Mouse (Mus musculus) cerebellum, adult 11-12 months (tissue): Measurements from ENCODE around the gene Gm9844.
A peak's percentile ranks its signal among the peaks of the same experiment; 100 is the strongest.
"Not testable (repeated sequence)": the region's sequence is repeated elsewhere in the genome, so short reads cannot be mapped to it uniquely, and the experiment has no call there.

Experiments
- DNase-seq: peaks from one replicate; pipeline ENCODE4 v3.0.0; 2022

Gm9844 gene

DNA sequence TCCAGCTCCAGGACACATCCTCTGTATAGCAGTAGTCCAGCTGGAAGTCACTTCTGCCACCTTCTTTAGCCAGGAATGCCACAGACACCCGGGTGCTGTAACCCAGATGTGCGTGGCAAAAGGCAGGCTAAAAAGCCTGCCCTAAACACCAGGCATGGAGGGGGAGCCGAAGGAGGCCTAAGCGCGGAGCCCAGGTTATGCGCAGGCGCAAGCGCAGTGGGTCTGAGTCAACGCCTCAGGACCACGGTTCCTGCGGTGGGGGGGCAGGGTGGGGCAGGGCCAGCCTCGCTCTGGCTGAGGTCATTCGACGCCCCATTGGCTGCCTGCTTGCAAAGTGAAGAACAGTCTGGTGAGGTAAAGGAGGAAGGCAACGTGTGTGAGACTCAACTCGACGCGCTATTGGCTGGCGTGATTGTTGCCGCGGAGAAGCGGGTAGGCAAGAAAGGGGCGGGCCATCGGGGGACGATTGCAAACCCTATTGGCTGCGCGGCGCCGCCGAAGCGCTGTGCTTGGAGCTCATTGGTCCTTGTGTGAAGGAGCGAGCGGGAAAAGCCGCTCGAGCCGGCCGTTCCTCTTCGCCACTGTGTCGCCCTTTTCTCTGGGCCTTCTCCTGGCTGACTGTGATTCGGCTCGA is 7.6 kb downstream of the Gm9844 start, which contains the start of the genes Lypd4 and Dmrtc2:
Gene Lypd4 (minus strand): TSS at position 410 of the 634 bp plus-strand sequence.
Gene Dmrtc2 (plus strand): TSS at position 526 of the 634 bp plus-strand sequence.
- no peak for DNase-seq

DNA sequence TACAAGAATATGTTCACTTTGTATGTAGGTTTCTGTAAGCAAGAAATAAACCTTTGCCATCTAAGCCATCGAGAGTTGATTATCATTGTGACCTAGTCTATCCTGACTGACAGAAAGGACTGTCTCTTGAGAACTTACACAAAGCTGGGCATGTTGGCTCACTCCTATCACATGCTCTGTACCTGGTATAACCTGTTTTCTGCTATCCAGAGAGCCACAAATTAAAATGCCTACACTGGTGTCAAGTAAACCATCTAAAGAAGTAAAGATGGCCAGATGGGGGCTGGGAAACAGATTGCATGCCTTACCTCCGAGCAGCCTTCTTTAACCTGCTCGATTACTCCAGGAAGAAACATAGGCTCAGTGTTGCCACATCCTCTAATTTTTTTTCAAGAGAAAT is 15.6 kb downstream of the Gm9844 start:
- DNase-seq: no peak

DNA sequence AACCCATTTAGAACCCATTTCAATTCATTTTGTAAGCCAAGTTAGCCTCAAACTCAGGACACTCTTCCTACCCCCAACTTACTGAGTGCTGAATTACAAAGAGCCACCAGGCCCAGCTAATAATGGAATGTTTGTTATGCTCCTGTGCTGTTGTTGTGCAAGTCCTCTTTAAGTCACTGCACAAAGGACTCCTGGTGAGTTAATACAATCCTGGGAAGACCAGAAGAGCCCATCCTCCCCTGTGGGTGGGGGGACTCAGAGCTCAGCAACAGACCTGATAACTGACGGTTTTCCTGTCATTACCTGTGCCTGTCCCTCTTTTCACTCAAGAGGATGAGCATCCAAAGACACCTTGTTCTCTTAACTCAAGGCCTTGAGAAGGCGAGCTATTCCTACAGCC is 17.6 kb downstream of the Gm9844 start:
- DNase-seq: no peak

DNA sequence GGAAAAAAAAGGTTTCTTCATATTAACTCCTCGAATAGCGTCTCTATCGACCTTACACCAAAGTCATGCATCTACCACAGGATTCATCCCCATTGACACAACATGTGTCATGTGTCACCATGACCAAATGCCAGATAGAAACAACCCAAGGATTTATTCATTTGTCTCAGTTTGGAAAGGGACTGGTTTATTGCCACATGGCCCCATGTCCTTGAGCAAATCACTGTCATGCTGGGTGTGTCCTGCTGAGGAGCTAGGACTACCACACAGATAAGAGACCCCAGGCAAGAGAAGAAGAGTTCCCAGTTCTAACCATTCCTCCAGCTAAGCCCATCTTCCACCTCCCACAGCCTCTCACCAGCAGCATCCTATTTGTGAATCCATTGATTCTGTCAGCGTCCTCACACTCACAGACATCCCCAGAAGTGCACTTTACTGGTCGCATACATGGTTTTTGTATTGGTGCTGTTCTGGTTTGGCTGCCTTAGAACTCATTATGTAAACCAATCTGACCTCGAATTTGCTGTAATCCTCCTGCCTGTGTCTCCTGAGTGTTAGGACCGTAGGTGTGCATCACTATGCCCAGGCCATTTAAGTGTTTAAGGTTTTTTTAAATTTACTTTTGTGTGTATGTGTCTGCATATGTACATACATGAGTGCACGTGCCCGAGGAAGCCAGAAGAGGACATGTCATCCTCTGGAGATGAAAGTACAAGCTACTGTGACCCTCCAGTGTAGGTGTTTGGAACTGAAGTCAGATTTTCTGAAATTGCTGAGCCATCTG is 20.6 kb downstream of the Gm9844 start:
- DNase-seq: peak; percentile 55

DNA sequence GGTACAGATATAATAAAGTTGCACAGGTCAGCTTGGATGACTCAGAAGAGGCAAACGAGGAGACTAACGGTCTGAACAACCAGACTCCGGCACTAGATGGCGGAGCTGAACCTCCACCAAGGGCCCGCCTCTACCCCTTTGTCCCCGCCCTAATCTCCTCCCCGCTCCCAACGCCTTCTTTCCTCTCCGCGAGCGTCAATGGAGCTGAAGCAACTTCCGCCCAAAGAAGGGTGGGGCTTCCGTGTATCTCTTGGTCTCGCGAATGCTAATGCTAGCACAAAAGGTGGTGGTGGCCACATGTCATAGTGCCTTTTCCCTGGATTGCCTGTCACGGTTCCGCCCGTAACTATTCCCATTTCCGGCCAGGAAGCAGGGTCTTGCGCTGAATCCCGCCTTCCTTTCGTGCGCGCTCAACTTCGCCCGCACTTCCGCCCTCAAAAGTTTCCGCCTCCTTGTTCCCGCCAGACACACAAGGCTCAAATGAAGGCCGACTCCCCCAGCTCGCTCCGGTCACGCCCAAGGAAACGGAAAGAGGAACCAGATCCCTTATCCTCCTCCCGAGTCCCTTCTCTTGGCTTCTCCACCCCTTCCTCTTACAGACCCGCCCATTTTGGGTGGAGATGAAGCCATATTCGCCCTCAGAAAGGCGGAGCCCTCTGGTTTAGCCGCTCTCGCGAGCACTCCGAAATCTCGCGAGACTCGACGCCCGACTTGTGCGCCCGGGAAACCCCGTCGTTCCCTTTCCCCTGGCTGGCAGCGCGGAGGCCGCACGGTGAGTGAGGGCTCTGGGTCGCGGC is 22.1 kb downstream of the Gm9844 start, which contains the start of gene Rps19:
Gene Rps19 (plus strand): TSS at position 476 of the 797 bp plus-strand sequence.
- DNase-seq: peak; percentile 99

DNA sequence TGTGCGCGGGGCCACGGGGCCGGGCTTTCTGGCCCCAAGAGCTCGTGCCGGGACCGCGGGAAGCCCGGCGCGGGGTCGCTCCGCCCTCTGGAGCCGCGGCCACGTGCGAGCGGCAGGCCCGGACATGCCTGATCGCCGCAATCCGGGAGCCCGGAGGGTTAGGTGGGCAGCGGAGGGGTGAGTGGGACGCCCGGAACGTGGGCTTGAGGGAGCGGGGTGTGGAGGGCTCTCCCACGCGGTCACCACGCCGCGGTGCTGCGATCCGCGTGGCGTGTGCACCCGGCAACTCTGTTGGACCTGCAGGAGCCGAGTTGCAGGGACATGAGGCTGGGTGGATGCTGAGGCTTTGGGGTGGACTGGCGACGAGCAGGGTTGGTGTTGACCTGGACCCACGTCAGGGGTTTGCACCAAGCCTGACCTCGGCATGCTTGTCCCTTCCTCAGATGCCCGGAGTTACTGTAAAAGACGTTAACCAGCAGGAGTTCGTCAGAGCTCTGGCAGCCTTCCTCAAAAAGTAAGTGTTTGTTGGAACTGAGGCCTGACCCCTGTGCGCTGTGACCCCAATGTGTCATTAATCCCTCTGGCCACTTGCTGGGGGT is 22.8 kb downstream of the Gm9844 start:
- peak; percentile 78 for DNase-seq

DNA sequence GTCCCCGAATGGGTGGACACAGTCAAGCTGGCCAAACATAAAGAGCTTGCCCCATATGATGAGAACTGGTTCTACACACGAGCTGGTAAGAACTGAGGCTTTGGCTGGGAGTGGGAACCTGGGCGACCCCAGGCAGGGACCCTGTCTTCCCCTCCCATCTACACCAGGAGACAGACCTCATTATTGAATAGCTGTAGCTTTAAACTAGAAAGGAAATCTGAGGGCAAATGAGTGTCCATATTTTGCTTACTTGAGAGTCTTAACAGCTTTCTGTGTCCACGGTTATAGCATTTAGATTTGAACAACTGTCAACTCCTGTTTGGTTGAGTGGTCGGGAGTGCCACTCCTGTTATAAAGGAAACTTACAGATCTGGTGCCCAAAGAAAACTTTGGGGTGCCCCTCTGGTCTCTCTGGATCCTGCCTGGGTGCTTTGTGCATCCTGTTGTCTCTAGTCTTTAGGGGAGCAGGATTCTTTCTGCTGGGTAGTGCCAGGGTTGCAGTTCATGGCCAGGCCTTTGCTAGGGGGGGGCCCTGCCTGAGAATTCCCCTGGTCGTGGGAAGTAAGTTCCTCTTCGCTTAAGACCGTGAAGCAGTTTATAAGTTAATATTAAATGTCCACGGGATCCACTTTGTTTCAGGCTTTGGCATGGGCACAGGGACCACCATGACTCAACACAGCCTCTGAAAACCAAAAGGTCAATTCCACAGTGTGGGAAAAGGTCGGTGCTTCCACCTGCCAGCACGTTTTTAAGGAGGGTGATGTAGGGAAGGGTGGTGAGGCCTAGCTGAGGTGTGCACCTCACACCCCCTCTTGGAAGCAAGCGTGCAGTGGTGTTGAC is 23.7 kb downstream of the Gm9844 start:
- DNase-seq: peak; percentile 60

DNA sequence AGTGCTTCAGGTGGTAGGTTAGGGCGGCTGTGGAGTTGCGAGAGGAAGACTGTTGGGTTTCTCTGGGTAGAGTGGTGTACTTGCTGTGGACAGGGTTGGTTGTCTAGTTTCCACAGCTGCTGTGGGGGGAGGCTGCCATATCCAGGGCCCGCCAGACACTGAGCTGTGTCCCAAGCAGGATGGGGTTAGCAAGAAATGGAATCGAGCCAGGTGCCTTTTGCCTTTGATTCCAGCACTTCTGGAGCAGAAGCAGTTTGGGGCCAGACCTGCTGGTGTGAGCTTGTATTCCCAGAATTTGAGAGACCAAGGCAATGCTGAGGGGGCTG is 24.3 kb downstream of the Gm9844 start:
- no peak for DNase-seq

DNA sequence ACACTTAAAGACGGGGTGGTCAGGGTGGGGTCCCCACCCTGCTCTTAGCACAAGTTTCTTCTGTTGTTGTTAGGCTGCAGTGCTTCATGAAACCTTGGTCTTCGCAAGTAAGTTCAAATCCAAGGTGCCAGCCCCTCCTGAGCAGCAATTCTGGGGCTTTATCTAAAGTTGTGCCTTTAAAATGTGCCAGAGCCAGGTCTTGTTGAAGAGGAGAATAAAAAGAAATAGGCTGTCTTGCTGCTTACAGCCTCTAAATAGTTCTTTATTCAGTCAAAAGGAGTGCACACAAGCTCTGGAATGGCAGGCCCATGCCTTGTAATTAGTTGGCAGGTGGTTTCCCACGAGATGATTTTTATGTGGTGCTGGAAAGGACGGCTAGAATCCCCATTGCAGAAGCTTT is 25.1 kb downstream of the Gm9844 start:
- DNase-seq: peak; percentile 15

DNA sequence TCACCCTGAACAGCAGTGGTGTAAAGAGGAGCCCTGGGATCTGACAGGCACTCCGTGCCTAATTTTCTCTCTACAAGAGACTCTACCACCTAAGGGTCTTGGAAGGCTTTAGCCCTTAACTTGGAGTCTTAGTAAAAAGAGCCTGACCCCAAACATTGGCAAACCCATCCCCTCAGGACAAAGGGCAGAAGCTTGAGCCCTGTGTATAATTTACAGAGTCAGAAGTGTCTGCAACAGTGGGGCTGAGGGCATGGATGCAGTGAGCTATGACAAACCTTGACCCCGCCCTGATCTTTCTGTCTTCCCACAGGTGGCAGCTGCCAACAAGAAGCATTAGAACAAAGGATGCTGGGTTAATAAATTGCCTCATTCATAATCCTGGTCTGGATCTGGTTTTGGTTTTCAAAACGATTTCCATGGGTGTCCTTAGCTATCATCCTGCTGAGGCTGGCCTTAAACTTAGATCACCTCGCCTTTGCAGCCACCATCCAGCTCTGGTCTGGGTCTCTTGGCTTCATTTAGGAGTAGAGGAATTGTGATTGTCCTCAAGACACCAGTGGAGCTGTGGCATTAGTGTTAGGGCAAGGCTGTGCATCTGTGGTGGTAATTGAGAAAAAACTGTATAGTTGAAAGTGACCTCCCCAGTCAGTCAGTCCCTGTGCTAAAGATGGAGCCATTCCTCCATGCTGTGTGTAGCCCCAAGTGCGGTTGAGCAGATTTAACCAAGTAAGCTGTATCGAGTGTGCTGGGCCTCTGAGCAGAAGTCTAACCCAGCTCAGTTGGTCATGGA is 27.6 kb downstream of the Gm9844 start:
- DNase-seq: no peak

DNA sequence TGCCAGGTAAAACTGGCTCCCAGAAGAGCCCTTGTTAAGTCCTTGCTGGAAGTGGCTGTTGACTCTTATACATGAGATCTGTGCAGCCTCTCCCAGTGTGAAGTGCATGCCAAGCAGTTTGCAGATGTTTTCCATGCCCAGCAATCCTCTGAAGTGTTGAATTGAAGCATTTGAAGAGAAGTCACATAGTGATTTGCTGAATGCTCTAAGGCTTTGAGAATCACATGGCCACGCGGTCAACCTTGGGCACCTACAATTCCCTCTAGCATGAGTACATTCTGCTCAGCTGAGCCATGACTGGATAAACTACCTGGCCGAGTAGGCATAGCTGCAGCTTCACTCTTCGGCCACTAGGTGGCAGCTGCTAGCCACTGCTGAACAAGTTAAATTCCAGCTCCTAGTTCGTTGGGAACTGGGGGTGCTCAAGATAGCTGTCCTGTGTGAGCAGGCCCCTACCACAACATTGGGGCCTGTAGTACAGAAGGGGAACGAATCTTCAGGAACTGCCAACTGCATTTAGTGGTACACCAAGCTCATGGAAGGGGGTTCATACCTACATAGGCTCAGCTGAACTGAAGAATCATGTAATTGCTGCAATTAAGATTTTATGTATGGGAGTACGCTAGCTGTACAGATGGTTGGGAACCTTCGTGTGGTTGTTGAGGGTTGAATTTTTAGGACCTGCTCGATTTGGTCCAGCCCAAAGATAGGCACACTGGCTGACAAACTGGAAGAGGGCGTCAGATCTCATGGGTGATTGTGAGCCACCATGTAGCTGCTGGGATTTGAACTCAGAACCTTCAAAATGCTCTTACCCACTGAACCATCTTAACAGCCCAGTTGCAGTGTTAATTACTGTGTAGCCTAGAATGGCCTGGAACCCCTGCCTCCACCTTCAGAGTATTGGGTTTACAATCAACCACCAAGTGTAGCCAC is 28.5 kb downstream of the Gm9844 start:
- DNase-seq: peak; percentile 68

DNA sequence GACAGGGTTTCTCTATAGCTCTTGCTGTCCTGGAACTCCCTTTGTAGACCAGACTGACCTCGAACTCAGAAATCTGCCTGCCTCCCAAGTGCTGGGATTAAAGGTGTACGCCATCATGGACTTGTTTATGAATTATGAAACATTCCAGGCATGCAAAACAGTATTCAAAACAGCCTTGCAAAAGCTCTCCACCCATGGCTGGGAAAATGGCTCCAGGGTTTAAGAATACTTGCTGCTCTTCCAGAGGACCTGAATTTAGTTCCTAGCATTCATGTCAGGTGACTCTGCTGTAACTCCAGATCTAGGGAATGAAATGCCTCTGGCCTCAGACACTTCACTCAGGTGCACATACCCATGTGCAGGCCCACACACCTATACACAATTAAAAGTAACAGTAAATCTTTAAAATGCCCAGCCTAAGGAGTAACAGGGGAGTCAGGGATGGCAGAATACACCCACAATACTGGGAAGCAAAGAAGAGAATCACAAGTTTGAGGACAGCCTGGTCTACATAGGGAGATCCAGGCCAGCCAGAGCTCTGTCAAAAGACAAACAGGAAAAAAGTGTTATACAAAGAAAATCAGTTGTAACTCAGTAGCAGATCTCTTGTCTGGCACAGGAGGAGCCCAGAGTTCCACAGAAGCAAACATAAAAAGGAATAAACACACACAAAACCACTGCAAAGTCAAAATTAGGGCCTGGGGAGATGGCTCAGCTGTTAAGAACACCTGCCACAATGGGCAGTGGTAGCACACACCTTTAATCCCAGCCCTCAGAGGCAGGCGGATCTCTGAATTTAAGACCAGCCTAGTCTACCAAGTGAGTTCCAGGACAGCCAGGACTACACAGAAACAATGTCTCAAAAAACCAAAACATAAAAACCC is 29.5 kb downstream of the Gm9844 start:
- DNase-seq: no peak

DNA sequence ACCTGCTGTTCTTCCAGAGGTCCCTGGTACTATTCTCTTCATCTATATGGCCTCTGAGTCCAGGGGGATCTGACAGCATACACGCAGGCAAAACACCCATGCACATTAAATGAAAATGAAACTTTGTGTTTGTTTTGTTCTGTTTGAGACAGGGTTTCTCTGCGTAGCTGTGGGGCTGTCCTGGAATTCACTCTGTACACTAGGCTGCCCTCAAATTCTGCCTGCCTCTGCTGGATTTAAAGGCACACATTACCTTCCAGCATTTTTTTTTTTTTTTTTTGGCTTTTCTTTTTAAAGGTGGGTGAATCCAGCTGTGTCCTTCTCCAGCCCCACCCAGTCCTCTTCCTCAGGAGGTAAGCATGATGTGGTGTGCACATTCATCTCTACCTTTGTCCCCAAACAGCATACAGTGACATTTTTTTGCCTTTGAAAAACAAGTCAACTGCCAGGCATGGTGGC is 30.1 kb downstream of the Gm9844 start:
- peak; percentile 1 for DNase-seq

DNA sequence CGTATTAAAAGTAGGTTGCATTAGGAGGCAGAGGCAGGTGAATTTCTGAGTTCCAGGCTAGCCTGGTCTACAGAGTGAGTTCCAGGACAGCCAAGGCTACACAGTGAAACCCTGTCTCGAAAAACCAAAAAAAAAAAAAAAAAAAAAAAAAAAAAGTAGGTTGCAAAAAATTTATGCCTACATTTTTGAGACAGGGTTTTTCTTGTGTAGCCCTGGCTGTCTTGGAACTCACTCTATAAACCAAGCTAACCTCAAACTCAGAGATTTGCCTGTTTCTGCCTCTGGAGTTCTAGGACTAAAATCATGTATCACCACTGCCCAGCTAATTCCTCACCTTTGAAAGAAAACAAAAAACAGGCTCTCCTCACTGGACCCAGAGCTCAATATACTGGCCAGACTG is 33.7 kb downstream of the Gm9844 start:
- not testable (repeated sequence) for DNase-seq

DNA sequence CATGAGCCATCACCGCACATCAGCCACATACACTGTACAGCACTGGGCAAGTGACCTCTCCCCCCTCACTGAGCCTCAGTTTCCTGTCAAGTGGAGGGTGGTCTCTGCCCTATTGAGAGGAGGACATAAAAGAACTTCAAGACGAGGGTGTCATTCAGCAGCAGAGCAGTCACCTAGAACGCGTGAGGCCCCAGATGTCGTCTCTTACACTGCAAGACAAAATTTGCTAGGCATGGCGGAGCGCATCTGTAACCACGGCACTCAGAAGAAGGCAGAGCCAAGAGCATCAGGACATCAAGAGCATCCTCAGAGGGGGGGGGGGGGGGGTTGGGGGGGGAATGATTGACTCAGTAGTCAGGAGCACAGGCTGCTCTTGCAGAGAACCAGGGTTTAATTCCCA is 34.3 kb downstream of the Gm9844 start:
- DNase-seq: no peak

DNA sequence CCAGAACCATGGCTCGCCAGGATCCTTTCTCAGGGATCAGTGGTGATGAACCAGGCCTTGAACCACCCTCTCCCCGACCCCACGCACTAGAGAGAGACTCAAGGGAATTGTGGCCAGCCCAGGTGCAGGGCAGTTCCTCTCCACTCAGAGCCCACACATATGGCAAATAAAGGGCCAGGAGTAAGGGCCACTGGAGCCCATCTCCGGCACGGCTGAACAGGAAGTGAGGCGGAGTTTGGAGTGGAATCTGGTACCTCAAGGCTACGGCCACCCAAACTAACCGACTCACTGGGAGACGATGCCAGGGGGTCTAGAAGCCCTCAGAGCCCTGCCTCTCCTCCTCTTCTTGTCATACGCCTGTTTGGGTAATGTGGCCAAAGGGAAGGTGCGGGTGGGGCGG is 35.2 kb downstream of the Gm9844 start, which contains the start of gene Cd79a:
Gene Cd79a (plus strand): TSS at position 158 of the 400 bp plus-strand sequence.
- DNase-seq: no peak

DNA sequence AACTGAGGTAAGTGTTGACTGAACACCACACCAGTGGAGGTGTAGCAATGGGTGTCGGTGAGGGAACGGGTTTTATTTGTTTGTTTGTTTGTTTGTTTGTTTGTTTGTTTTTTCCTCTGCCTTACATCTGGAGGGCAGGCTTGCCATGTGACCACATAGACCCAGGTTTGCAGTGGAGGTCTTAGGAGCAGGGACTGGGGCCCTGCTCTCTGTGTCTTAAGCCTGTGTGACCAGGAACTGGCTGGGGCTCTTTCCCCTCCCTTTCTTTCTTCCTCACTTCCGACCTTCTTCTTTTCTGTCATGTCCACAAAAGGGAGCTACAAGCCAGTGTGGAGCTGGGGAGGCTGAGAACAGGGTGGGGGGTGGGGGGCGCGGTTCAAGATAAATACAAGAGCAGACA is 35.9 kb downstream of the Gm9844 start:
- DNase-seq: no peak

DNA sequence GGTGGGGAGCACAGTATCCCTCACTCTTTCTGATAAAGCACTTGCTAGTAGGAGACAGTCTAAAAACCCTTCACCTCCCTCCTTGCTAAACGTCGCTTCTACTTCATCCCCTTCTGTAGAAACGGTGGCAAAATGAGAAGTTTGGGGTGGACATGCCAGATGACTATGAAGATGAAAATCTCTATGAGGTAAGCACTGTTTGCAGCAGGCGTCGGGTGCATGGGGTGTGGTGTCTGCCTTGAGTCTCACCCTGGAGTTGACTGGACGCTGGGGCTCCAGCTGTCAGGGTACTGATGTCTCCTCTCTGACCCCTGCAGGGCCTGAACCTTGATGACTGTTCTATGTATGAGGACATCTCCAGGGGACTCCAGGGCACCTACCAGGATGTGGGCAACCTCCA is 39.1 kb downstream of the Gm9844 start:
- no peak for DNase-seq

DNA sequence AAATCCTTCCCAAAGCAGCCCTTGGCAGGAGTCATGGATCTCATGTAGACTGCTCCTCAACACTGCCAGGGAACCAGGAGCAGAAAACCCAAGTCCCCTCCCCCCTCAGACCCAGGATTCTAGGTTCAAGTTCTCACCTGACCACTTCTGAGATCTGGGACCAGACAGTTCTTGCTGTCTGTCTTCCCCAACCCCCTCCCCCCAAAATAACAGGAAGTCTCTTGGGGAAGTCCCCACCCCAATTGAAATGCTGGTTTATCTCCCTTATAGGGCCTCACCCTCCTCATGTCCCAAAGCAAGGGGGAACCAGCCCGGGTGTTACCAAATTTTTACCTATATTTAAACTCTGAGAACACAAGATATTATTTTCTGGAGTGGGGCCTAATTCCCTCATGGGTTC is 39.8 kb downstream of the Gm9844 start:
- no peak for DNase-seq
